Mouse (Mus musculus) liver, postnatal 0 days (tissue): ENCODE data around the gene Cdc26. TPM values are rescaled to one million over a fixed set of nuclear protein-coding genes. Genes with fewer than 3 reads are reported as not detected.

ENCODE experiments used
- ATAC-seq: fragments of 200-750 bp; cut with Nextera tagmentation; 2 replicates; pipeline ENCODE4 v1.8.0; 2017; ENCODE audit warnings: mild to moderate bottlenecking, moderate library complexity
- DNase-seq: peaks from one replicate; pipeline ENCODE4 v3.0.0-alpha.2; 2016
- H3K27ac ChIP-seq: fragments of 300-500 bp; sonication (generic); 2 replicates; pipeline ENCODE4 v1.5.1; 2014; ENCODE audit warnings: antibody characterized with exemption, moderate library complexity, mild to moderate bottlenecking, low read depth
- H3K27me3 ChIP-seq: fragments of 300-500 bp; sonication (generic); 2 replicates; pipeline ENCODE4 v1.6.1; 2014; ENCODE audit warnings: low read length, control low read depth, mixed read lengths; ENCODE audit not compliant: insufficient read depth
- H3K36me3 ChIP-seq: fragments of 300-500 bp; sonication (generic); replicated peaks from 2 replicates; pipeline ENCODE4 v1.6.1; 2014; ENCODE audit warnings: mild to moderate bottlenecking, control low read depth, low read length, moderate library complexity, mixed read lengths; ENCODE audit not compliant: insufficient read depth
- H3K4me1 ChIP-seq: fragments of 300-500 bp; sonication (generic); 2 replicates; pipeline ENCODE4 v1.6.1; 2014; ENCODE audit warnings: antibody characterized with exemption, mild to moderate bottlenecking, control low read depth; ENCODE audit not compliant: insufficient read depth
- H3K4me2 ChIP-seq: fragments of 300-500 bp; sonication (generic); 2 replicates; pipeline ENCODE4 v1.6.1; 2014; ENCODE audit warnings: low read depth, mild to moderate bottlenecking, low read length, moderate library complexity, mixed read lengths
- H3K4me3 ChIP-seq: fragments of 300-500 bp; sonication (generic); 2 replicates; pipeline ENCODE4 v1.5.1; 2014; ENCODE audit warnings: low read depth, low read length
- H3K9ac ChIP-seq: fragments of 300-500 bp; sonication (generic); replicated peaks from 2 replicates; pipeline ENCODE4 v1.6.1; 2014; ENCODE audit warnings: mild to moderate bottlenecking, moderate library complexity
- H3K9me3 ChIP-seq: fragments of 300-500 bp; sonication (generic); 2 replicates; pipeline ENCODE4 v1.6.1; 2016; ENCODE audit warnings: mild to moderate bottlenecking, control low read depth, low read length, mixed read lengths
- CTCF ChIP-seq: sonication (generic); IDR thresholded peaks from 2 replicates; pipeline ENCODE4 v1.5.1; 2016; ENCODE audit warnings: antibody characterized with exemption, low read depth
- EP300 ChIP-seq: IDR thresholded peaks from 2 replicates; pipeline ENCODE4 v1.6.1; 2016; ENCODE audit warnings: antibody characterized with exemption, low read depth, mild to moderate bottlenecking
- WGBS: fragments of 180-500 bp; shearing (Covaris S2); extraction: QIAGEN DNeasy Blood & Tissue Kit; methylation state at CpG from one replicate; pipeline ENCODE4 v1.1.7; 2014; ENCODE audit not compliant: insufficient replicate concordance; 5-methylcytosine and 5-hydroxymethylcytosine counted together
- polyA plus RNA-seq: library from polyadenylated mRNA; unstranded; fragments of >200 nt; fragmentation: Nextera tagmentation; extraction: Ambion mirVana; gene quantifications from 2 replicates; pipeline ENCODE4 v1.2.1, GENCODE M21; 2015

Gene Cdc26
- polyA plus RNA-seq, 1 experiment from 2014 or later: 45.5 TPM

- WGBS: 74% methylated on average over 6 of the region's 6 CpGs
- H3K27me3 ChIP-seq: no peaks in the 10 kb centered on the region
- H3K27ac ChIP-seq: peak overlapping the region; percentile 52
These were observed 25.2 kb downstream of the Cdc26 start for GRCm38 (mm10) chr4:62383207-62383606.

GRCm38 (mm10) chr4:62379724-62380381 lies 28.6 kb downstream of the Cdc26 start:
- no peak overlapping the region for H3K4me2 ChIP-seq
- ATAC-seq: no peak
- no peak for DNase-seq
- no peak overlapping the region for H3K4me3 ChIP-seq
- no peak overlapping the region for H3K9ac ChIP-seq
- peaks cover 33% of the 10 kb centered on the region for H3K4me1 ChIP-seq
- 66% methylated on average over 9 of the region's 9 CpGs for WGBS
- no peaks in the 10 kb centered on the region for H3K36me3 ChIP-seq
- TF ChIP-seq CTCF (no peak), EP300 (no peak)
- peak overlapping the region; percentile 2; the same call in 1 of the 2 replicates for H3K27ac ChIP-seq
- no peaks in the 10 kb centered on the region for H3K27me3 ChIP-seq
- no peaks in the 10 kb centered on the region for H3K9me3 ChIP-seq

More at GRCm38 (mm10) chr4:62383207-62383606, 25.2 kb downstream of the Cdc26 start:
- Histone ChIP-seq H3K36me3 (peaks cover 20% of the 10 kb centered on the region), H3K4me2 (0 out of 2 replicates have a peak overlapping the region, but pooled peaks have one; percentile 22), H3K9me3 (no peaks in the 10 kb centered on the region), H3K4me1 (peaks cover 24% of the 10 kb centered on the region), H3K4me3 (no peak overlapping the region), H3K9ac (no peak overlapping the region)
- peak; percentile 50 for TF ChIP-seq EP300
- TF ChIP-seq CTCF: no peak
- no peak for ATAC-seq
- DNase-seq: no peak

- Histone ChIP-seq H3K9ac (no peak overlapping the region), H3K36me3 (no peaks in the 10 kb centered on the region), H3K4me3 (no peak overlapping the region), H3K4me2 (no peak overlapping the region), H3K27ac (no peak overlapping the region; the same call in 1 of the 2 replicates), H3K9me3 (no peaks in the 10 kb centered on the region), H3K4me1 (peaks cover 51% of the 10 kb centered on the region), H3K27me3 (no peaks in the 10 kb centered on the region)
- 83% methylated on average over 2 of the region's 2 CpGs for WGBS
- no peak for DNase-seq
- TF ChIP-seq EP300 (no peak), CTCF (no peak)
- ATAC-seq: no peak
These were observed 32.3 kb downstream of the Cdc26 start for GRCm38 (mm10) chr4:62376123-62376522.

- Histone ChIP-seq H3K9me3 (no peaks in the 10 kb centered on the region), H3K4me1 (peaks cover 60% of the 10 kb centered on the region), H3K4me2 (peak overlapping the region; percentile 26; the same call in 1 of the 2 replicates), H3K9ac (peak overlapping the region; percentile 28; the same call in 1 of the 2 replicates), H3K36me3 (no peaks in the 10 kb centered on the region), H3K27me3 (no peaks in the 10 kb centered on the region), H3K27ac (peak overlapping the region; percentile 56), H3K4me3 (no peak overlapping the region)
- 39% methylated on average over 4 of the region's 4 CpGs for WGBS
- ATAC-seq (0 out of 2 replicates have a peak, but pooled peaks have one; percentile 26), DNase-seq (no peak)
- TF ChIP-seq EP300 (no peak), CTCF (no peak)
These were observed 34.1 kb downstream of the Cdc26 start for GRCm38 (mm10) chr4:62374342-62374741.

GRCm38 (mm10) chr4:62373668-62374067 lies 34.8 kb downstream of the Cdc26 start:
- H3K27ac ChIP-seq: peak overlapping the region; percentile 37; the same call in 1 of the 2 replicates

GRCm38 (mm10) chr4:62372818-62373520 lies 35.5 kb downstream of the Cdc26 start:
- H3K9me3 ChIP-seq: no peaks in the 10 kb centered on the region
- ATAC-seq (peak; percentile 52), DNase-seq (no peak)
- no peaks in the 10 kb centered on the region for H3K27me3 ChIP-seq
- WGBS: 51% methylated on average over 9 of the region's 9 CpGs
- peak overlapping the region; percentile 37; the same call in 1 of the 2 replicates for H3K27ac ChIP-seq
- H3K36me3 ChIP-seq: no peaks in the 10 kb centered on the region
- no peak overlapping the region for H3K4me3 ChIP-seq
- no peak overlapping the region; the same call in 1 of the 2 replicates for H3K9ac ChIP-seq
- TF ChIP-seq EP300 (no peak), CTCF (no peak)
- peaks cover 65% of the 10 kb centered on the region for H3K4me1 ChIP-seq
- no peak overlapping the region; the same call in 1 of the 2 replicates for H3K4me2 ChIP-seq

More at GRCm38 (mm10) chr4:62373668-62374067, 34.8 kb downstream of the Cdc26 start:
- ATAC-seq (no peak), DNase-seq (no peak)
- Histone ChIP-seq H3K9ac (no peak overlapping the region), H3K4me2 (no peak overlapping the region; the same call in 1 of the 2 replicates), H3K36me3 (no peaks in the 10 kb centered on the region), H3K4me1 (peaks cover 62% of the 10 kb centered on the region), H3K9me3 (no peaks in the 10 kb centered on the region), H3K4me3 (no peak overlapping the region), H3K27me3 (no peaks in the 10 kb centered on the region)
- WGBS: 69% methylated on average over 7 of the region's 7 CpGs
- TF ChIP-seq EP300 (no peak), CTCF (no peak)
